Mouse (Mus musculus) liver (tissue): ENCODE results near the gene Slc39a11.

Source experiments
- DNase-seq: peaks from one replicate; pipeline ENCODE4 v3.0.0-alpha.2; 2020; ENCODE audit warnings: mixed read lengths

The Slc39a11 gene

DNA sequence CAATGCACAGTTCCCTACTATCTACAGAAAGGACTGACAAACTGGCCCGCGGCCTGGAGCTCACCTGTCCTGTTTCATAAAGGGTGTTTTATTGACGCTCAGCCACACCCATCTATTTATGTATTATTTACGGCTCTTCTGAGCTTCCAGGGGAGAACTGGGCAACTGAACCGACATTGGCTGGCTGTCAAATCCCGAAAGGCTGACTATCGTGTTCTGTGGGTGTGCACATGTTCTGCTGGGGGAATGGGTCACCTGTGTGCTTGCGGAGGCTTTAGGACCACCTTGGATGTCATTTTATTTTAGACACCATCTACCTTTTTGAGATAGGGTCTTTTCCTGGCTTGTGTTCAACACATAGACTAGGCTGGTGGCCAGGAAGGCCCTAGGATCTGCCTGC is 375.8 kb downstream of the Slc39a11 start:
- no peak for DNase-seq

DNA sequence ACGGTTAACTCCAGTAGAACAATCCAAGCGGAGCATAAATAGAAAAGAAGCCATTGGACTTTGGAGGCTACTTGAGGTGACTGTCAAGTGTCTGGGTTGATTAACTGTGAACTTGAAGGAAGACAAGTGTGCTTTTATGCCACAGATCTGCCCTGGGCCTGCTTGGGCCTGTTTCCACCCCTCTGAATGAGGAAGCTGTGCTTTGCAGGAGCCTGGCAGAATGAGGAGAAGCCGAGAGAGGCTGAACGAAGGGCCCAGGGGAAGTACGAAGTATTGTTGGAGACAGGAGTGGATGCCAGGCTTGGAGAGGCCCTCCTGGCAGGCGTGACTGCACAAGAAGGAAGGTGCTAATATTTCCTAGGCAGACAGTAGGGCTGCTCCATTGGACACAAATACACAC is 378.0 kb downstream of the Slc39a11 start:
- no peak for DNase-seq

DNA sequence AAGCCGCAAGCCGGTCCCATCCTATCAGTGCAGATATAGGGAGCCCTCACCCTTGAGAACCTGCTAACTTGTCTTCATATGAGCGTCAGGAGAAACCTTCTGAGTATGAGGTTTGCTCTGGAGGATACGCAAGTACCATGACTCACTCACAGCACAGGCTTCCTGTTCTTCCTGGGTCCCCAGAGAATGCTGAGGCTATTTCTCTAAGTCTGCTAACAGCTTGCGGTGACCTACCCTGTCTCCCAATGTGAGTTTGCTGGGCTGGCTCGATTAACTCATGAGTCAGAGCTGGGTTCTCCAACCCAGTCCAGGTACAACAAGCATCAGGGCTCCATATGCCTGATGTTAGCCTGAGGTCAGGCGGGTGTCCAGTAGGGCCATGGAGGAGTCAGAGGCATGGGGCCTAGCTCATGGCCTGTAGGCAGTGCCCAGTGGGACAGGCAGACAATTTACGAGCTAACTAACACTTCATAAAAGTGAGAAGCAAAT is 381.0 kb downstream of the Slc39a11 start:
- DNase-seq = no peak

DNA sequence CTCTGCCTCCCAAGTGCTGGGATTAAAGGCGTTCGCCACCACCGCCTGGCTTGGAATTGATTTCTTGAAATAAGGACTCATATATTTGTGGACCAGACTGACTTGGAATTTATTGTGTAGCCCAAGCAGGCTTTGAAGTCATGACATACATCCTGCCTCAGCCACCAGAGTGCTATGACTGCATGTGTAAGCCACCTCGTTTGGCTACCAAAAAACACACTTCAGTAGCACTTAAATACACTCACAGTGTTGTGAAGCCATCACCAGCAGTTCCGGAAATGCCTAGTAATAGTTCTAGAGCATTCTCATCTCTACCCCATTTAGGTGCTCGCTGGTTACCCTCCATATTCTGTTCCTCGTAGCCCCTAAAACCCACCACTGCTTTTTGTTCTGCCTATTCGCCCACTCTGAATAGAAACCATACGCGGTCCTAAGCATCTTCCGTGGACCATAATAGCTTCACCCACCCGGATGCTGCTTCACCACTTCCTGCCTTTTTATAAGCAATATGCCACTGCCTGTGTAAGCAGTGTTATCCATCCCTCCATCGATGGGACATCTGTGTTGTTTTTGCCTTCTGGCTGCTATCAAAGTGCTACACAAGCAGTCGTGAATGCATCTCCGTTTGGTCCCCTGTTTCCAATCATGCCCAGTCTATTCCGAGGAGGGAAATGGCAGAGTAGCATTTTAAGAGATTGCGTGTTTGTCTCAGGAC is 382.2 kb downstream of the Slc39a11 start:
- DNase-seq = no peak

DNA sequence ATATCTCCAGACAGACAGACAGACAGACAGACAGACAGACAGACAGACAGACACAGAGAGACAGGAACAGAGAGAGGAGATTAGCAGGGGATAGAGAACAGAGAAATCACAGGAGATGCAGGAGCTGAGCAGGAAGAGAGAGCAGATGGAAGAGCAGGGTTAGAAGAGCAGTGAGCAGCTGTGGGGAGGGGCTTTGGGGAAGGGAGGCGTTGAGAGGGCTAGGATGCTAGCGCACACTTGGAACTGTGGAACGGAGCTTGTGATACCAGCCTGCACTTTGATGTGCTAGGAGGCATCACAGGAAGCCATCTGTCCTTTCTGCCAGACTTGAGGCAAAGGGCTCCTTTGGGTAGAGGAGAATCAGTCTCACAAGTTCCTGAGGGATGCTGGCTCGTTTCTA is 383.2 kb downstream of the Slc39a11 start:
- DNase-seq = no peak

DNA sequence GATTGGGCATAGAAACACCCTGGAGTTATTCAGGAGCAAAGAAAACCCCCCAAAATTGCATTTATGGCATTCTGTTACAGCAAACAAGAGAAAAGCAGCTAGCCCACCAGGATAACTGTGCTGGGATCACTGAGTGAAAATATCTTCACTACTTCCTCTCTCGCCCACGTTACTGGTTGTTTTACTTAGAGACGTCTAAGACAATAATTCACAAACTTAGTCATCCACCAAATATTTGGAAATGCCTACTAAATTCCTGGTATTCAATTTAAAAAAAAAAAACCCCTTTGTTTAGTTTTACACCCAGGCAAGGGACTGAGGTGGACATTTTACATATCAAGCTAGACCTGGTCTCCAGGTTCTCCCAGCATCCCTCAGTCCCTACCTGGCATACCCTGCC is 384.3 kb downstream of the Slc39a11 start:
- no peak for DNase-seq

DNA sequence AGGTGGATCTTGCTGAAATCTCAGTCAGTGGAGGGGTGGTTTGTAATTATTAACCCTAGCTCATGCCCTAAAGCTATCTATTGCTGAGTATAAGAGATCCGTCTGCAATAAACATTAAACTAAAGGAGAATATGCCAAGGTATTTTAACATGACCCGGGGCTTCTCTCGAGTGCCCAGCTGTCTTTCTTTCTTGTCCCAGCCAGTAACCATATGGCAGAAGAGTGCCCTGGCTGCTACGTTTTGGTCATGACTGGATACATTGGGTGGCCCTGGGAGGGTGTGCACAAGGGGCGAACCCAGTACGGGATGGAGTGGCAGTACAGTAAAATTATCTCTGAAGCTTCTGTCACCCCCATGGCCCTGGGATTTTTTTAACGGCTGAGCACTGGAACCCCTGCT is 385.9 kb downstream of the Slc39a11 start:
- no peak for DNase-seq

DNA sequence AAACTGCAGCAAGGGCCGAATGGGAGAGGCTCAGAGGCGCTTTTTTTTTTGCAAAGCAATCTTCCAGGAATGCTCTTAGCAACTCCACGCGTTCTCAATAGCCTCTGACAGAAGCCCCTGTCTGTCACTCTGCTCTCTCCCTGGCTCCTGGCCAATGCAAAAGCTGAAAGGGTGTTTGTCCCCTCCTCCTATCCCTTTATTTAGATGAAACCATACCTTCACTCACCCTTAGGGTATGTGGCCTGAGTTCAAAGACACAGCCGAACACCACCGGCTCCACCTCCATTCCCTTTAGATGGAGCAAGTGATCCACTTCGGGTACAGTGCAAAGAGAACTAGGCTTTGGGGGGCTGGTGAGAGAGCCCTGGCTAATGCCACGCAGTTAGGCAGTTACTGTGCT is 387.8 kb downstream of the Slc39a11 start:
- DNase-seq = no peak

DNA sequence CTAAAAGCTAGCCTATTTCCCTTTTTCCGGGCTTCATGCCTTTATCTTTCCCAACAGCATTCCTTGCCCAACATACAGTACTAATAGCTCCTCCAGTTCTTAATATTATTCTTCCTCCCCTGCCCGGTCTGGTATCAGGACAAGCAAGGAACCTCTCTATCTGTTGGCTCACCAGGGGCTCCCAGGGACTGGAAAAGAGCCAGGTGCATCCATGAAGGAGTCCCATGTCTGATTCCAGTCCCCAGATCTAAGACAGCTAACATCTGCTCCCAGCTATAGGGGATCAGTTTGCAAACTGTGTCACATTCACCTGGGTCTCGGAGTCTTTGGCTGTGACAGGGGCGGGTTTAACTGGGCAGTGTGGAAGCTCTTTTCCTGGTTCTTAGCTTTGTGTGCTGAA is 388.5 kb downstream of the Slc39a11 start:
- no peak for DNase-seq

DNA sequence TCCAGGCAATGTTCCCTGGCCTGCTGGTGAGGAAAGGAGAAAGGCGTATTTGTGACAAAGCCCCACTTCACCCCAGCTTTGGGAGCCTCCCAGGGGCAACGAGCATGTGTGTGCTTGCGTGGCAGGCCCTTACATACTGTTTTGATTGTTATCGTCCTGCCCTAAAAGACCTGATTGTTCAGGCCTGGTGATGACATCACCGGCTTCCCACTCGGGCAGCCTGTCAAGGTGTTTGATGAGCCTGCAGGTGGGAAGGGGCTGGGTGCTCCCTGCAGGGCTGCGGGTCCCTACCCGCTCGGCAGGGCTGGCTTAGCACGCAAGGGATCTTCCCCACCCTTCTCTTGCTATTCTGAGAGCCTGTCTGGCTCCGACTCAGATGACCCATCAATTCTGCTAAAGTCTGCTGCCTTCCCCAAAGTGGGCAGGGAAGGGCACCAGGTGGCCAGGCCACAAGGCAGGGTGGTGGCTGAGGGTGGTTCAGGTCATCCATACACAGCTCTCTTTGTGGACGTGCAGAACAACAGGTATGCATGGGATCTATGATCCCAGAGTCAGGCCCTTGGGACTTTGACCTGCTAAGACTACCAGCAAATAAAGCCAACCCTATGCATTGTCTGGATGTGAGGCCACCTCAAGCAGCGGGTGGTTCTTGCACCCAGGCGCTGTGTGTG is 390.0 kb downstream of the Slc39a11 start:
- DNase-seq = no peak

DNA sequence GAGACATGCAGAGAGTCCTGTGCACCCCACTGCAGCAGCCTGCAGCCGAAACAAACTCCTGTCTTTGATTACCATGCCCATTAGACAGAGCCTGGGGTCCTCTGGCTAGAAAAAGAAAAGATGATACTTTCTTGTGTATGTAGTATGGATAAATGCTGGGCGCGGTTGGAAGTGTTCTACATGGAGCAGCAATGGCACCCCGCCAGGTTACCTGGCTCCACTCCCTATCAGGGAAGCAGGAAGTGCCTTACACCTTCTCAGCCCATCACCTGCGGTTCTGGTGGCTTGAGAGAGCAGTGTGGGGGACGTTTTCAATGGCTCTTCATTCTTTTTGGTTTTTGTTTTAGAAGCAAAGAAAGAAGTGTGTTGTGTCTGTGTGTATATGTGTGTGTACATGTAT is 391.9 kb downstream of the Slc39a11 start:
- DNase-seq = no peak

DNA sequence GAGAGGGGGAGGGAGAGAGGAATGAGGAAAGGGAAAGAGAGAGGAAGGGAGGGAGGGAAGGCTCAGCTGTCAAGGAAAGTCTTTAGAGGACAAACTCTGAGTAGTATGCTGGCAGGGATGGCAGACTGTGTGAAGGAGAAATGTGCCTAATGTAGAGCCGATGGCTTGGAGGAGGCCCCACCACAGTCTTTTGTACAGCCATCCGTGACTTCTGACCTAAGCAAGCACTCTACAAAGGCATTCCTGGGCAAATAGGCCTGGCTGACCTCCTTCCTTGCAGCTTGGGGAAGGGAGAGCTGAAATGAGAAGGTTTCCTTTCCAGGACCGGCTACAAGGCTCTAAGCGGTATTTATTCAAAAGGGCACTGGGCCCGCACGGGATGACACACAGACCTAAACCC is 395.2 kb downstream of the Slc39a11 start:
- DNase-seq = no peak

DNA sequence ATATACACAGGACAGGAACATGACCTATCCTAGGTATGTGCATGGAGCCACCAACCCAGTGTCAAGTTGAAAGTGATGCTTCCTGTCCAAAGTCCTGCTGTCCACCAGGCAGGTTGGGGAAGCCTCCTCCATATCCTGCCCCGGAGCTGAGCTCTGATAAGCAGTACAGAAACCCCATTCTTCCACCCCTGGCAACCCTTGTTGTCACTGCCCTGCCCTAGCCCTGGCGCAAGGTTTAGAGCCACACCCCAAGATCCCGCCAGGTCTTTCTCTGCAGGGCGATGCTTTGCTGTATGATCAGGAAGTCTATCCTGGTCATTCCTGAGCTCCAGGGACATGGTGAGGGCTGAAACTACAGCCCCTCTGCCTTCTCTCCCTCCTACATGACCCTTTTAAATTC is 396.7 kb downstream of the Slc39a11 start:
- DNase-seq = no peak

DNA sequence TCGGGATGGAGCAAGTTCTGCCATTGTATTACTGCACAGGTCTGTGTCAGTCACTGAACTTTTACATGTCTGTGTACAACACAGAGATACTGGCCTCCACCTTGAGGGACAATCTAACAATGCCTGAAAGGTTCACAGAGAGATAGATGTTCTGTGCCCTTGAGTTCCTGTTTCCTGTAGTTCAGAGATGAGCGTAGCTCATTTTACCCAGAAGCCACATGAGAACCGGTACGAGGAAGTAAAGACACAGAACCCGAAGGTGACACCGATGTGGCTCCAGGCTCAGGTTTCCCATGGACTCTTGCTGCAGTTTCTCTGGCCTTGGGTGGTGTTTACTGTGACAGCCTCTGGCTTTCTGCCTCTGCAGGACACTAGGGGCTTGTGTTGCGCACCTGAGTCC is 398.7 kb downstream of the Slc39a11 start:
- no peak for DNase-seq

DNA sequence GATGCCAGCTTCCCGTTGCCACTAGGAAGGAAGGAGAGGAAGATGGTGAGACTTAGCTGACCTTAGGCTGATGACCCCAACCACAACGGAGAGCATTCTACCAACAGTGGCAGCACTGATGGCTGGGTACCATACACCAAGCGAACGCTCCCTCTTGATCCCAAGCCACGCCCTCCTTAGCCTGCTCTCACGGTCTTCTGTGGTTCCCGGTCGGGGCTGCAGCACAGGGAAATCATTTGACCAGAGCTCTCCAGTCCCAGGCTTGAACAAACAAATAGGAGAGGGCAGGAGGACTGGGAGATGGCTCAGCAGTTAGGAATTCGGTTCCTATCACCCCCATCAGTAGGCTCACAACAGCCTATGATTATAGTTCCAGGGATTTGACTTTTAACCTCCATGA is 403.4 kb downstream of the Slc39a11 start:
- no peak for DNase-seq

DNA sequence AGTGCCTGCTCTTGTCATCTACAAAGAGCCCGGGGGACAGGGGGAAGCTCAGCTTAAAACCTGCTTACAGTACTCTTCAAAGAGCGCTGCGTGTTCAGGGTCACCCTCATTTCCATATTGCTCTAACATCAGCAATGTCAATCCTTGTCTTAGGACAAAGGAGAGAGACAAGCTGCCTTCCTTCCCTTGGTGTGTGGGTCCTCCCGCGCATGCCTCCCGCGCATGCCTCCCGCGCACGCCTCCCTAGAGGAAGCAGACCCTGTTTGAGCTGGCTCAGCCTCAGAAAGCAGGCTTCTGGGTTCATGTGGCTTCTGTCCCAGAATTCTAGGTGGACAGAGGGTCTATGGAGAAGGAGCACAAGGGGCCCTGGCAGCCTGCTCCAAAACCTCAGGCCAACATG is 404.2 kb downstream of the Slc39a11 start:
- DNase-seq = no peak

DNA sequence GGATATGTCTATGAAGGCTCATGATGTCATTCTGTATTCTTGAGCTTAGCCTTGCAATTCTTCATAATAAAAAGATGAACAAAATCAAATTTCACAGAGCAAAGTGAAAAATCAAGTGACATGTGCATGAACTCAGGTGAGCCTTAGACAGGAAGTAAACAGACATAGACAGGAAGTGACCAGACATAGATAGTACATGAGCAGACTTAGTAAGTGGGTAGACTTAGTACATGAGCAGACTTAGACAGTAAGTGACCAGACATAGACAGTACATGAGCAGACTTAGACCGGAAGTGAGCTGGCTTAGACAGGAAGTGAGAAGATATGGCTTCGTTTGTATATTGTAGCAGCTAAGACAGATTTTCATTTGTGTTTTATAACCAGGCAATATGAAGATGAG is 415.4 kb downstream of the Slc39a11 start:
- no peak for DNase-seq

DNA sequence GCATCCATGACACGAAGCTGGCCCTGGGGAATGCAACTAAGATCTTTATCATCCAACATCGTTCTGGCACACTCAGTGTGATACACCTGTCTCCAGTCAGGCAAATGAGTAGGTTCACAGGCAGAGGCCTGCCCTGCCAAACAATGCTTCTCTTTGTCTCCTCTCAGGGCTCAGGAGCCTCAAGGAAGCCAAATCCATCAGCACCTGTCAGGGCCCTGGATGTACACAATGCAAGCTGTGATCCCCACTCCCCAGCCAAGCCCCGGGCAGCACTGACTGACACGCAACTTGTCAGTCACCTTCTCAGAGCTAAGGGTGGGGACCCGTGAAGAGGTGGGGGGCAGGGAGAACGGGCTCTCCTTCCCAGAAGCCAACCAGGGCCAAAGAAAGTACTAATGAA is 417.8 kb downstream of the Slc39a11 start:
- DNase-seq = no peak

DNA sequence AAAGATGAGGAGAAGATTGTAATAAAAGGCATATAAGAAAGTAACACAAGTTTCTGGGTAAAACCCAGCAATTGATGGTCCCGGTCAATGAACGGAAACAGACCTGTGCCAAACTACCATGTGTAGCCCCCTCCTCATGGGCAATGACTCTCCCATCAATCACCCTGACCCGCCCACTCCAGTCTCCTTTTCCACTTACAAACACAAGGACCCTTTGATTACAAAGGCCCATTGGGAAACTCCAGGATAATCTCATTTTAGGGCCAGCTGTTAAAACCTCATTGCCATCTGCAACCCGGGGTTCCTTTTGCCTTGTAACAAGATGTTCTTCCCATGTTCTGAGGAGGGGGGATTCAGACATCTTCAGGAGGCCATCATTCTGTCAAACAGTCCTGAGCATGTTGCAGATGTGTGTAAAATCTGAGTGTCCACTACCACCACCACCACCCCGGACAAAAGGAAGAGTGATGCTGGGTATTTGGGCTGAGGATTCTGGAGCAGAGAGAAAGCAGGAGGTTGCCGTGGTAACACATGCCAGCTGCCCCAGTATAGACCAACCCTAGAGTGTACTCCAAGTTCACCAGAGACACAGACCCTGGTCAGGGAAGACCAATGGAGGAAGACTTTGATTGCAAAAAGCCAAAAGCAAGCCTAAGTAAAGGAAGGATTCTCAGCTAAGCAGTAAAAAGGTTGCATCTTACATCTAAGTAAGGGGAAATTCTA is 419.3 kb downstream of the Slc39a11 start:
- no peak for DNase-seq

DNA sequence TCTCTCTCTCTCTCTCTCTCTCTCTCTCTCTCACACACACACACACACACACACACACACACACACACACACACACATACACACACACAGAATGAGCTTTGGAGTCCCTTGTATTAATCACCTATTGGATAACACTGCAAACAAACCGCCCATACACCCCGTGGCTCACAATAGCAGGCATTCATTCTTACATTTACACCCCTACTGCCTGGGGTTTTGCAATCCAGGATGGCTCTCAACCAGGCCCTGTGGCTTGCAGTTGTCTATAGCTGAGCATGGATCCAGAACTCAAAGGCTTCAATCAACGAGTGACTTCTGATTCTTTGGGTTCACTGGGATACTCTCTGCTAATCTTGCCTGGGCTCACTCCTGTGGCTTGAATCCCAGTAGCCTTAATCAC is 424.1 kb downstream of the Slc39a11 start:
- no peak for DNase-seq

DNA sequence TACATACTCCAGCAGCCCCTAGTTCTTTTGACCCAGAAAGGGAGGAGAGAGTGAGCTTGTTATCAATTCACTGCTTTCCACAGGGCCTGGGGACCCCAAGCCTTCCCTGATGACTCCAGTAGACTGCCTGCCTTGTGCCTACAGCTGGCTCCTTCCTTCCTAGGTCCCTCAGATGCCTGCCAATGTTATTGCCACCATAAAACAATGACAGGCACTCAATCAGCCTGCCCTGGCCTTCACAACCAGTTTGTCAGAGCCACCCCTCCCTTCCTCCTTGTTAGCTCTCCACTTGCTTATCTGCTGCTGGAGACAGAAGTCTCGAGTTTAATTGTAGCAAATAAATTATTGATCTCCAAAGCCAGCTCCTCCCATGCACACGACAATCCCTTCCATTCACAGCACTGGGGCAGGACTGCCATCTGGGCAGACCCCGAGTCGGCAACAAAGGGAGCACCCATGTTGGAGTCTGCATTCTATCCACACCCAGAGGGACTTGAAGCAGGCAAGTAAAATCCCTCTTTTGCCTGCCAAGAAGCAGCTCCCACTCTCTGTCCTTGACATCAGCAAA is 426.0 kb downstream of the Slc39a11 start:
- DNase-seq = no peak

DNA sequence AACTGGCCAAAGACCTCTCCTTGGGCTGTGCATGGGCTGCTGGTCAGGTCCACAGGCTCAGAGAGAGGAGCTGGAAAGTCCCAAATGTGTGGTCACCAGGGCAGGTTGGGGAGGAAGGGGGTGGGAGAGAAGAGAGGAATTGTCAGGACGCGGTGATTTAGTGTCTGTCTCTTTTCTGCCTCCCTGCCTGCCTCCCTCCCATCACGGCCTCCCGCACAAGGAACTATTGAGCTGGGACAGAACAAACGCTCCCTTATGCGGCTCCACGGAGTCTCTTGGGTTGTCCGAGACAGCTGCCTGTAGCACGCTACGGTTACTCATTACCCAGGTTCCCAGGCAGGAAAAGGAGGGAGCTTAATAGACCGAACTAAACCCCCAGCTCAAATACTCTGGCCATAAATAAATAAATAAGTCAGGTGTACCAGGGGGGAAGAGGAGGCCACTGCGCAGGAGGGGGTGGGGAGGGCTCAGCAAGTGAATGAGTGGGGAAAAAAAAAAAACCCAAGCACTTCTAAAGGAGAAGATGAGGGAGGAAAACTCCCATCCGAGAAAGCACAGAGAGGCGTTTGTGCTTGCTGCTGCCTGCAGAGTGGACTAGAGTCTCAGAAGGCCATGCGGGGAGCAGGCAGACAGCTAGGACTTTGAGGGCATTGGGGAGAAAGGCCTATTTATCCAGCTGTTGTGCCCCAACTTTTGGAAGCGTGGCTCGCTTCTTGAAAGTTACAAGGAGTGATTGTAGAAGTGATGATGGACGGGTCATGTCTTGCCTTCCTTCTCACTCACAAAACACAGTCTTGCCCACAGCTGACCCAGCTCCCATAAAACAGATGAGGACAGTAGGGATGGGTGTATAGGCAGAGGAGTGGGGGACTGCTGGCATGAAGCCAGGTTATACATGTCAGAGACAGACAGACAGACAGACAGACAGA is 428.3 kb downstream of the Slc39a11 start:
- DNase-seq = no peak

DNA sequence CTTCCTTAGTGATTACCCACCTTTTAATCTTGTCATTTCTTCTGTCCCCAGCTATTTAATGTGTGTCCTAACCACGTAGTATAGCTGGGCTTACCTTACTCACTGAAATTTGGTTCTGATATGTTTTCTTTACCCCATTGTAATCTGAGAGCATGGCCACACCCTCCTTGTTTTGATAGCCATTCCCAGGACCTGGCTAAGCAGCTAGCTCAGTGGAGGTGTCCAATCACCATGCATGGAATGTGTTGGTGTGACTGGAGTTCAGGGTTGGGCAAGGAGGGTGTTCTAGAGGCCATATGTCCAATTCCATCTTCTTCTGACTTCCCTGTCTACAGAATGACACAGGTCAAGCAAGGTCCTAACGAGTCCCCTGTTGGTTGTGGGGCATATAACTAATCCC is 429.2 kb downstream of the Slc39a11 start:
- DNase-seq = no peak
